Mouse (Mus musculus) embryo, embryonic 11.5 days (tissue): ENCODE results near the gene Irgq.
"Not testable (repeated sequence)": the region's sequence is repeated elsewhere in the genome, so short reads cannot be mapped to it uniquely, and the experiment has no call there.

Source experiments
- DNase-seq: peaks from one replicate; pipeline ENCODE4 v3.0.0-alpha.2; 2012; ENCODE audit warnings: low read depth, low spot score

The Irgq gene

DNA sequence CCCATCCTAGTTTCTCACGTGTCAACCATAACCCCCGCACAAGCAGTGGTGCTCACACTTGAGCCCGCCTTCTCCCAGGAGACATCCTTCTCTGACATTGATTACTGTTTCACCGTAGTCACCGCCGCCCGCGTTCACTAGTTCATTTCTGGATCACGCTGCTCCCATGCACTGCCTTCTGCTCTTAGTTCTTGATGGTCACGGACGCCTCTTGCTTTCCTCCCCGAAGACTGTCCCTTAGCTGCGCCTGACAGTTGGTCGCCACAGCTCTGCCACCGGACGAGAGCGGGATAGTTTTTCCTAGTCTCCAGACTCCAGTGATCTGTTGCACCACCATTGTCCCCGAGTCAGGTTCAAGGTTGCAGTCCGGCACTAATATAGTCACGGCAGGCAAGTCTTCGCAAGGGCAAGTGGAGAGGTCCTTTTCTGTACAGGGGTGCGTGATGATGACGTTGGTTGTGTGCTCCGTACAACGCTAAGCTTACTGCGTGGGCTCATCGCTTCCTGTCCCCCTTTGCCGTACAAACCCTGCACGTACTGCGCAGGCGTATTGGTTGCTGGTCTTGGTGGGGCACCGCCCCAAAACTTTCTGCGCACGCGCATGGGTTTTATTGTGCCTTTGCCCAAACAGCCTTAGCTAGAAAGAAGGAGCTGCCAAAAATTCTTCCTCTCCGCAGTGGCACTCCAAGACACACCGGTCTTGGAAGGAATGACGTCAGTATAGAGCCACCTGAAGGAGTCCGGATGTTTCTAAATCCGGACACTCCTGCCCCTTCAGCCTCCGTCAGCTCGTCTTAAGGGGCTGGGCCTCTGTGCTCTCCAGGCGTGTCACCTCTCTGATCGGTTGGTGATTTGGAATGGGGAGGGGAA is at the start of gene Irgq:
Irgq (plus strand) TSS at position 628 of the 870 bp plus-strand sequence.
- DNase-seq: peak; percentile 99

DNA sequence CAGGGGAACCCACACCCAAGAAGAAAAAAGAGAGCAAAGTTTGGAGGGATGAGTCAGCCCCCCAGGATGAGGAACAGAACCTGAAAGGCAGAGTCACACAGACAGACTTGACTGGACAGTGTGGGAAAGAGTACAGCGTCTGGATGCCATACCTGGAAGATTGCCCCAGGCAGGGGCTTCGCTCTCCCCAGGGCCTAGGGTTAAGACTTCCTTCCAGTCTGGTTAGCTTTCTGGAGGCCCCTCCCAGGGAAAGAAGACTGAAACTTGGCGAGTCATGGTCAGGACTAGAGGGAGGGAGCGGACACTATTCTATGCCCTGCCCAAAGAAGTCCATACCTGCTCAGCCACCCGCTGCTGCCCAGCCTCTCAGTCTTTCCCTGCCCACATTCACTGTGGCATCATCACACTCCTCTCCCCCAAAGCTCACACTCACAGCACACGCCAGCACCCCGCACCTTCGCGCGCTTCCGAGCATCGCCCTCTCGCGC is 49.5 kb upstream of the Irgq start:
- no peak for DNase-seq

- peak; percentile 84 for DNase-seq
Measured at GRCm38 (mm10) chr7:24481474-24482207, 48.8 kb upstream of the Irgq start, which contains the start of gene Cadm4. Gene Cadm4, plus strand, starts transcription at chr7:24482023.

DNA sequence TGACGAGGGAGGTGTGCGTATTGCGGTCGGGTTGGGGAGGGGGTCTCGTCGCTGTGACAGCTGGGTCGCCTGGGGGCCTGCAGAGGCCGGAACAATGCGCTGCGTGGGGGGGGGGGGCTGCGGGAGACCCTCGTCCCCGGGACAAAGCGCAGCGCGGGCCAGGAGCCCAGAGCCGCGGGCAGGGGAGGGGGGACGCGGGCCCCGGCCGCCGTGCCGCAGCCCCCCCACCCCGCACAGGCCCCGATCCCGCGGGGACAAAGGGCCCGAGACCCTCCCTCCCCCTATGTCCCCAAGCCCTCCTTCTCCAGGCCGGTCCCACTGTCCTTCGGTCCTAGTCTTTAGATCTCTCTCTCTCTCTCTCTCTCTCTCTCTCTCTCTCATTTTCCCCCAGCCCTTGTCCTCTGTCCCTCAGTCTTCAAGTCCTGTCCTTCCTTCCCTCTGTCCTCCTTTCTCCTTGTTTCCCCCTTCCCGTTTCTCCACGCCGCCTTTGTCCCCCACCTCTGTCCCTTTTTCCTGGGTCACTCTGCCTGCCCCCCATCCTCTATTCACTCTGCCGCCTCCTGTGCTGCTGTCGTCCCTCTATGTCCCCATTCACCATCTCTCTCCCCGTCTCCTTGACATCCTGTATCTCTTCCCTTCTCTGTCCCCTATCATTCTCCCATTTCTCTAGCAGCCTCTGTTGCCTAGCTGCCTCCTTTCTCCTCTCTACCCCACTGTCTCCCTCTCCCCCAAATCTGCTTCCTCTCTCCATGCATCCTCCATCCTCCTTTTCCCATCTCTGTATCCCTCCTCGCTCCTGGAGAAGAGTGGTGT is 48.1 kb upstream of the Irgq start:
- DNase-seq: no peak

DNA sequence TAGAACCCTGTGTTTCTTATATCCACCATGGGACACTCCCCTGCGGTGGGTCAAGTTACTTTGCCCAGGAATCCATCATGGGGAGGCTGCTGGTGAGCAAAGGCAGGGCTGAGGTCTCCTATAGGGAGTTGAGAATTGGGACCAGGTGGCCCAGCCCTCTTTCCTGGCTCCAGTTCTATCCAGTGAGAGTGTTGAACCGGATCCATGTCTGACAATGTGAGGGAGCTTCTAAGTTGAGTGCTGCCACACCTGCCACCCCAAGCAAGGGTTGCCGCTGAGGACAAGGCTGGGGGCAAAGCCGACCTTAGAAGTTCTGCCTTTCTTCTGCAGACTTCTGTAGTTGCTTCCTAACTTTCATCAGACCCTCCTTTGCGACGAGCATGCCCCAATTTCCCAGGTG is 47.2 kb upstream of the Irgq start:
- DNase-seq: not testable (repeated sequence)

GRCm38 (mm10) chr7:24485481-24485880 is 45.0 kb upstream of the Irgq start:
- DNase-seq: no peak

DNA sequence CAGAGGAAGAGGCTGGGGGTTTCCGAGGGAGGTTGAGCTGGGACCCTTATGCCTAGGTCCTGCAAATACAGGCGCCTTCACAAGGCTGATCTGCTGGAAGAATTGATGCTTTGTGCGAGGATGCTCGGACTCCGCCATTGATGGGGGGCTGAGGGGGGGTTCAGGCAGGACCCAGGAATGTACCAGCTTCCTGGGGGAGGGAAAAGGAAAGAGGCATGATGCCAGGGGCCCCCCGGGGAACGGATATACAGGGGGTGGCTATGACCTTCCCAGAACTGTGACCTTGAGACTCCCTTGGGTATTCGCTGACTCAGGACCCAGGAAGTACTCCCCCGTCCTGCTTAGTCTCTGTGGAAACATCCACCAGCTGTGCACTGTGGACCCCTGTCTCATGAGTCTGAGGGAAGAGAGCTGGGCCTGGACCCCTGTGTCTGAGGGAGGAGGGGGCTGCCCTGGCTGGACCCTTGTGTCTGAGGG is 43.8 kb upstream of the Irgq start:
- DNase-seq: no peak

GRCm38 (mm10) chr7:24487403-24487802 is 43.1 kb upstream of the Irgq start:
- no peak for DNase-seq

DNA sequence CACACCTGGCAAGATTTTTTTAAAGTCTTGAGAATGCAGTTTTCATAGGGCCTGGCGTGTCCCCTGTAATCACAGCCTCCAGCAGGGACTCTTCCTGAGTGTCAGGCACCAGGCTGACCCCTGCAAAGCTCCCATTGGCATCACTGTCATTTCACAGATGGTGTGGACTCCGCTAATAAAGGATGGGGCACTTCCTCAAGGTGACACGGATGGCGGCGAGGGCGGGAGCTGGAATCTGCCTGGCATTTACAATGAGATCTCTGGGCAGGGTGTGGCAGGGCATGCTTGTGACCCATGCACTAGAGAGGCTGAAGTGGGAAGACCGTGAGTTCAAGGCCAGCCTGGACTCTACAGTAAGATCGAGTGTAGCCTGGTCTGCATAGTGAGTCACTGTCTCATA is 42.2 kb upstream of the Irgq start:
- DNase-seq: no peak

- DNase-seq: no peak
Measured at GRCm38 (mm10) chr7:24499856-24500577, 30.5 kb upstream of the Irgq start.

- no peak for DNase-seq
Measured at GRCm38 (mm10) chr7:24500929-24501328, 29.6 kb upstream of the Irgq start.

DNA sequence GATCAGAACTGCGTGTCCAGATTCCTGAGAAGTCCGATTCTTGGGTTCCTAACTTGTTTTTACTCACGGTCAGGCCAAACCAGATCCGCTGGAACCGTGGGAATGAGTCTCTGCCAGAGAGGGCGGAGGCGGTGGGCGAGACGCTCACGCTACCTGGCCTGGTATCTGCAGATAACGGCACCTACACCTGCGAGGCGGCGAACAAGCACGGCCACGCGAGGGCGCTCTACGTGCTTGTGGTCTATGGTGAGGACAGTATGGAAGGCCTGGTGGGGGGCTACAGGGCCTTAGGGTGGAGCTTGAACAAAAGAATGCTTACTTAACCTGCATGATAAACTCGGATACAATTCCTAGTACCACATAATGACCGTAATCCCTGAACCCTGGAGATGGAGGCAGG is 29.0 kb upstream of the Irgq start:
- no peak for DNase-seq

- DNase-seq: no peak
Measured at GRCm38 (mm10) chr7:24504004-24504403, 26.5 kb upstream of the Irgq start.

DNA sequence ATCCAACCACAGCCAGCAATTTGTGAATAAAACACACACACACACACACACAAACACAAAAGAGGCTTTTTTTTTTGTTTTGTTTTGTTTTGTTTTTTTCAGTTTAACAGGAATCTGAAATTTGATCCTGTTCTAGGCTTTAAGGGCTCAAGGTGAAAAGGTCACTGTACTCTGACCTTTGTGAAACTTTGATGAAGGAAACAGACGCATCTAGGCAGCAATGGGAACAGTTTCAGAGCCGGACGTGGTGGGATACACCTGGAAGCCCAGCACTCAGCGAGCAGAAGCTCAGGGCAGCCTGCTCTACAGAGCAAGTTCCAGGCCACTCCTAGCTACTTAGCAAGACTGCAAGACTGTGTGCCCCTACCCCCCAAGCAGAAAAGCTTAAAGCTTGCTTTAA is 25.6 kb upstream of the Irgq start:
- DNase-seq: no peak

DNA sequence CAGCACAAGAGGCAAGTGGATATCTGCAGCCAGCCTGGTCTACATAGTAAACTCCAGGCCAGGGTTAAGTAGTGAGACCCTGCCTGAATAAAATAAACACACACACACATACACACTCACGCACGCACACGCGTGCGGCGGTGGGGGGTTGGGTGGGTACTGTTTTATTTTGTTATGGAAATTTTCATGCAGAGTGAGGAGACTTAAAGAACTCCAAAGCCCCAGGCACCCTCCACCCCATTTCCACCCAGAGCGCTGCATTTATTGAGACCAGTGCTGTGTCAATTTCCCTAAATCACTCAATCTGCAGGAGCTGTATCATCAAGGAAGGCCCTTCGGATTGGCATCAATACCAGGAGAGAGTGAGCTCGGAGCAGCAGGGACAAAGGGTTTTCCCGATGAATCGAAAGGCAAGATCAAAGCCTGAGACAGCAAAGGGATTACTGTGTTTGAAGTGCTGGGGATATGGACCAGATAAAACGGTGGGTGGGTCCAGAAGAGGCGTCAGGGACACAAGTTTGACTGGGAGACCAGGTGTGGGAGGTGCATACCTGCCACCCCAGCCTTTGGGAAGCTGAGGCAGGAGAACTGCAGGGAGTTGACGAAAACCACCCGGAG is 24.9 kb upstream of the Irgq start:
- DNase-seq: no peak

GRCm38 (mm10) chr7:24506065-24506459 is 24.4 kb upstream of the Irgq start:
- DNase-seq: no peak

DNA sequence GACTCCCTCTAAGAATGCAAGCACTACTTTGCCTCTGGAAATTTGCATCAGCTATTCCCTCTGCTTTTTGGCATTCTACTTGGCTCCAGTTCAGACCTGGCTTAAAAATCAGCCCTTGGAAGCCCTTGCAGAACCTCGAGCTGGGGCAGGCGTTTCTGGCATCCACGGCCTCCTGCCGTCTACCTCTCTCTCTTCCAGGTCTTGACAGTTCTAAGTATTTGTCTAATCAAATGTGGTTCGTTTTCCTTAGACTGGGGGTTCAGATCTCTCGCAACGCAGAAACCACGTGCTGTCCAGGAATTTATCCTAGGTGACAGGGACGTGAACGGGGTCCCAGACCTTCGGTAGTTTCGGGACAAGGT is 24.0 kb upstream of the Irgq start:
- no peak for DNase-seq

DNA sequence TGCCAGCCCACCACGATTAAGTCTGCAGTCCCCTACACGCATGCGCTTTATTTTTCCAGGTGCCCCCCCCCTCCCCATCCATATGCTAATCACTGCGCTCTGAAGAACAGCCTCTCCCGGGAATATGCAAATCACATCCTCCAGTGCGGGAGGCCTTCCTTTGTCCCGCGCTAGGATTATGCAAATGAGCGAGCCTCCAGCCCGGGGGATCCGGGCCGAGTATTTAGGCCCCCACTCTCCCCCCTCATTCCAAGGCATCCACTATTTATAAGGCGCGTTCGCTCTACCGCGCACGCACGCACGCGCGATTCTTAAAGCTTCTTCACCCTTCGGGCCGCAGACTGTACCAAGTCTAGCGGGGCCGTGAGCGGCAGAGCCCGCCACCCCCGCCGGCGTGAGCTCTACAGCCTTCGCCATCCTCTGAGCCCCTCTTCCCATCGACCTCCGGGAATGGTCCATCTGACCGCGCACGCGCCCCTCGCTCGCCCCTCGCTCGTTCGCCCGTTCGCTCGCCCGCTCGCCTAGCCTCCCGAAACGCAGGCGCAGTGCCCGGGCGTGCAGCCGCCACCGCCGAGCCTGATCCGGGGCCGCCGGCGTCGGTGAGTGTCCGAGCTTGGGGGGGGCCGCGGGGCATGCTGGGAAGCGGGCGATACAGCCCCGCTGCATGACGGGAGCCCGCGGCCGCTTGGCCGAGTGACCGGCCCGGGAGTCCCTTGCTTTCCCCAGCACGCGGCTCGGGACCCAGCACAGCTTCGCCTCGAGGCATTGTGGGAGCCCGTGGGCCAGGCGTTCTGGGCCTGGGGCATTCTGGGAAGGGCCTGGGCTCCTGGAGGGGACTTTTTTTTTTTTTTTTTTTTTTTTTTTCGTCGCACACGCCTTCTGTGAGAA is 23.4 kb upstream of the Irgq start, which contains the start of gene Zfp428:
Zfp428 (plus strand) TSS at position 169 of the 888 bp plus-strand sequence.
- DNase-seq: peak; percentile 78

GRCm38 (mm10) chr7:24507726-24508114 is 22.8 kb upstream of the Irgq start:
- no peak for DNase-seq

GRCm38 (mm10) chr7:24512355-24512754 is 18.1 kb upstream of the Irgq start, which contains the start of gene AC161166.1:
Gene AC161166.1, minus strand, starts transcription at chr7:24512455.
- no peak for DNase-seq
